Mouse (Mus musculus) forebrain, embryonic 11.5 days (tissue): ENCODE measurements at regions not wholly inside any gene's neighbourhood (a gene's known extent, or its start where the extent isn't known, plus 50 kb on each side); places are given as distances from the start of the nearest gene placed in this dataset.
A peak's percentile ranks its signal among the peaks of the same experiment; 100 is the strongest.

Source experiments
- ATAC-seq: fragments of 200-750 bp; cut with Nextera tagmentation; replicated peaks from 2 replicates; pipeline ENCODE4 v1.8.0; 2017; ENCODE audit warnings: moderate TSS enrichment; ENCODE audit not compliant: low FRiP score
- DNase-seq: peaks from one replicate; pipeline ENCODE4 v3.0.0-alpha.2; 2017; ENCODE audit warnings: low spot score
- H3K27ac ChIP-seq: fragments of 300-500 bp; sonication (generic); 2 replicates; pipeline ENCODE4 v1.5.1; 2014; ENCODE audit warnings: low read depth, low read length
- H3K27me3 ChIP-seq: fragments of 300-500 bp; sonication (generic); 2 replicates; pipeline ENCODE4 v1.6.1; 2014; ENCODE audit warnings: mild to moderate bottlenecking, low read length, mixed read lengths; ENCODE audit not compliant: control insufficient read depth, insufficient read depth
- H3K36me3 ChIP-seq: fragments of 300-500 bp; sonication (generic); 2 replicates; pipeline ENCODE4 v1.6.1; 2014; ENCODE audit warnings: mild to moderate bottlenecking, low read length, moderate library complexity, mixed read lengths; ENCODE audit not compliant: control insufficient read depth, insufficient read depth
- H3K4me1 ChIP-seq: fragments of 300-500 bp; sonication (generic); replicated peaks from 2 replicates; pipeline ENCODE4 v1.6.1; 2014; ENCODE audit warnings: low read length, mixed read lengths; ENCODE audit not compliant: control insufficient read depth, insufficient read depth
- H3K4me2 ChIP-seq: fragments of 300-500 bp; sonication (generic); 2 replicates; pipeline ENCODE4 v1.6.1; 2014; ENCODE audit warnings: low read depth, mild to moderate bottlenecking, low read length, moderate library complexity, mixed read lengths; ENCODE audit not compliant: severe bottlenecking
- H3K4me3 ChIP-seq: fragments of 300-500 bp; sonication (generic); 2 replicates; pipeline ENCODE4 v1.5.1; 2014; ENCODE audit warnings: low read depth, low read length
- H3K9ac ChIP-seq: fragments of 300-500 bp; sonication (generic); 2 replicates; pipeline ENCODE4 v1.6.1; 2014; ENCODE audit warnings: low read length
- H3K9me3 ChIP-seq: fragments of 300-500 bp; sonication (generic); 2 replicates; pipeline ENCODE4 v1.6.1; 2016; ENCODE audit warnings: low read length, mixed read lengths; ENCODE audit not compliant: control insufficient read depth
- WGBS: fragments of 180-500 bp; shearing (Covaris S2); extraction: QIAGEN DNeasy Blood & Tissue Kit; methylation state at CpG from one replicate; pipeline ENCODE4 v1.1.7; 2014; 5-methylcytosine and 5-hydroxymethylcytosine counted together

DNA sequence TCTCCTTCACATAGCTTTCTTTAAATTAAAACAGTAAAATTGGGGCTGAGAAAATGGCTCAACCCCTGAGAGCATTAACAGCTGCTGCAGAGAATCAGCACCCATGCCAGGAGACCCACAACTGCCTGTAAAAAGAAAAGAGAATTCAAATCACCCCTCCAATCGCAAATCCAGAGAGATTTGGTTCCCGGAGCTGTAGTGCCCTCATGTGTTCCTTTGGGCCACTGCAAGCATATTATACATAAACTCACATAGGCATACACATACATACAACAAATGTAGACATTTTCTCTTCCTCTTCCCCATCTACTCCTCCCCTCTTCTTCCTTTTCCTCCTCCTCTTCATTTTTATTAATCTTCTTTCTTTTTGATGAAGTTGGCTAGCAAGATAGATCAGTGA, 616.5 kb downstream of the Dok5 start:
- ATAC-seq: no peak
- no peak overlapping the region for H3K4me2 ChIP-seq
- 91% methylated on average over 2 of the region's 2 CpGs for WGBS
- no peak overlapping the region for H3K27ac ChIP-seq
- DNase-seq: no peak
- H3K36me3 ChIP-seq: no peaks in the 10 kb centered on the region
- no peak overlapping the region for H3K4me3 ChIP-seq
- no peaks in the 10 kb centered on the region for H3K4me1 ChIP-seq
- no peaks in the 10 kb centered on the region for H3K27me3 ChIP-seq
- no peaks in the 10 kb centered on the region for H3K9me3 ChIP-seq
- H3K9ac ChIP-seq: no peak overlapping the region

DNA sequence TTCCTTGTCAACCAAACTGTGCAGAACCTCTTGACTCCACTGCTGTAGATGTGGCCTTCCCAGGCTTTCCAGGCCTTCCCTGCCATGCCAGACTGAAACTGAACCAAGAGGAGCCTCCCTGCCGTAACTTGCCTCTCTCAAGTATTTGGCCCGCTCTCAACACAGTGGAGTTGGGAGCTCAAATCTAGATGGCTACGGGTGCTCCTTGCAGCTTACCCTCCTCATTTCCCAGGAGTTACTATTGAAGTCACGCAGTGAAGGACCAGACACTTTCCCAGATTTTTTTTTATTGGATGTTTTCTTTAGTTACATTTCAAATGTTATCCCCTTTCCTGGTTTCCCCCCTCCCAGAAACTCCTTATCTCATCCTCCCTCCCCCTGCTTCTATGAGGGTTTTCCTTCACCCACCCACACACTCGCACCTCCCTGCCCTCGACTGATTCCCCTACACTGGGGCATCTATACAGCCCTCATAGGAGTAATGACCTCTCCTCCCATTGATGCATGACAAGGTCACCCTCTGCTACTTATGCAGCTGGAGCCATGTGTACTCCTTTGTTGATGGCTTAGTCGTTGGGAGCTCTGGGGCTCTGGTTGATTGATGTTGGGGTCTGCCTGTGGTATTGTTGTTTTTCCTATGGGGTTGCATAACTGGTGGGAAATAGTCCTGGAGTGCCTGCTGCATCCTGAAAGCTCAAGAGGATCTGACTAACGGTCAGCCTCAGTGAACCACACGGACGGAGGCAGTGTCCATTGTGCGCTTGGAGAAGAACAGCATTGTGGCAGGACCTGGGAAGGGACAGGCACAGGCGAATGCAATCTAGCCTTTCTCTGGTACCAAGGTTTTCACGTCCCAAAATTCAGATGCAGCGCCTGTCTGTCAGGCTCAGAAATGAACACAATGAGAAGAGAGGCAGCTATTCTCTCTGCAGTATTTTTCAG, 602.5 kb downstream of the Dok5 start:
- H3K9me3 ChIP-seq: no peaks in the 10 kb centered on the region
- no peaks in the 10 kb centered on the region for H3K27me3 ChIP-seq
- H3K36me3 ChIP-seq: no peaks in the 10 kb centered on the region
- H3K9ac ChIP-seq: no peak overlapping the region
- no peak overlapping the region for H3K4me2 ChIP-seq
- no peak overlapping the region for H3K4me3 ChIP-seq
- H3K27ac ChIP-seq: no peak overlapping the region; the same call in 1 of the 2 replicates
- peak; percentile 60; the same call in 1 of the 2 replicates for ATAC-seq
- 56% methylated on average over 14 of the region's 14 CpGs for WGBS
- no peaks in the 10 kb centered on the region; the same call in 1 of the 2 replicates for H3K4me1 ChIP-seq
- no peak for DNase-seq

DNA sequence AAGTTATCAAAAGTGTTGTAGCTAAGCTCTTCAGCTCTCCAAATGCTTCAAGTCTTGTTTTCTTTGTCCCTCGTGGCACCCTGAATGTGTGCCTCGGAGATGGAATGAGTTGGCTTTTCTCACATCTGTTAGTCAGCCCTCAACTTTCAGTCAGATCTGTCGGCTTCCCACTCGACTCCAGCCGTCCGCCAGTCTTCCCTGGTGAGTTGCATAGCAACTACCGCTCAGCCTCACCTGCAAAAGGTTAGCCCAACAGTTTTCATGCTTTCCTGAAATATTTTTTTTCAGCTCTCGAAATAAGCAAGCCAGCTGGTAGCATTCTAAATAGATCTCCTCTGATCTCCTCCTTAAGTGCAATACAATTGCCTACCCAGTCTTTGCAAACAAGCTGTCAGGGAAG, 601.2 kb downstream of the Dok5 start:
- no peak for DNase-seq
- Histone ChIP-seq H3K9ac (no peak overlapping the region), H3K9me3 (no peaks in the 10 kb centered on the region), H3K4me3 (no peak overlapping the region), H3K4me2 (no peak overlapping the region), H3K27ac (no peak overlapping the region), H3K27me3 (no peaks in the 10 kb centered on the region), H3K36me3 (no peaks in the 10 kb centered on the region), H3K4me1 (no peaks in the 10 kb centered on the region; the same call in 1 of the 2 replicates)
- 90% methylated on average over 8 of the region's 8 CpGs for WGBS
- no peak for ATAC-seq

DNA sequence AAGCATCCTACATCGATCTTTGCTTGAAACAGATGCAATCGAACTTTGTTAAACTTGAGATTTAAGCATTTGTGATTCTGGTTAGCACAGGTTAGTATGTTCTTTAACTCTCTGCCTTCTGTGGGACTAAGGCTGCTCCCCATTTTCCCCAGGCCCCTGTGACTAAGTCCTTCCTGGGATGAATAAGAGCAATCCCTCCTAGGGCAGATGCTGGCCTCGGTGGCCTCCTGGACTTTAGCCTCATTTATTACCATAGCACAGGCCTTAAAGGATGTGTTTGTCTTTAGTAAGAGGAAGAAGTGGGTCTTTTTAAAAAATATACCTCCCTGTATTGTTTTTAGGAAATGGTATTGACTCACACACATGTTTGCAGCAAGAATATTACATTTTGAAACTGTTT, 599.9 kb downstream of the Dok5 start:
- H3K9me3 ChIP-seq: no peaks in the 10 kb centered on the region
- ATAC-seq: no peak
- no peak overlapping the region for H3K9ac ChIP-seq
- DNase-seq: no peak
- H3K4me2 ChIP-seq: no peak overlapping the region
- H3K36me3 ChIP-seq: no peaks in the 10 kb centered on the region
- no peak overlapping the region for H3K27ac ChIP-seq
- H3K27me3 ChIP-seq: no peaks in the 10 kb centered on the region
- no peaks in the 10 kb centered on the region; the same call in 1 of the 2 replicates for H3K4me1 ChIP-seq
- no peak overlapping the region for H3K4me3 ChIP-seq
- WGBS: 93% methylated on average over 3 of the region's 3 CpGs

DNA sequence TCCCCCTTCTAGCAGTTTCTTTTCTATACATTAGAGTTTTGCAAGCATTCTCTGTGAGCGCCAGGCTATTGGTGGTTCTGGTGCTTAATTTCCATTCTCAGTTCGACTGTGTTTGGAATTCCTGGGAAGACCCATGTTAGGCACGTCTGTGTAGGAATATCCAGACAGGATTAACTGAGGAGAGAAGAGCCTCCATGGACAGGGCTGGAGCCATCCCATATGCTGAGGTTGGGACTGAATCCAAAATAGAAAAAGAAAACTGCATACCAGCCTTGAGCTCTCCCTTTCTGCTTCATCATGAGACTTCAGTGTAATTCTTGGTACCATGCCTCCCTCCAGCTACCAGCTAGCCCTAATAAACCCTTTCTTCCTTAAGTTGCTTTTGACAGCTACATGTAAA, 595.3 kb downstream of the Dok5 start:
- no peak overlapping the region for H3K27ac ChIP-seq
- DNase-seq: no peak
- H3K4me3 ChIP-seq: no peak overlapping the region
- no peak overlapping the region for H3K9ac ChIP-seq
- no peaks in the 10 kb centered on the region for H3K27me3 ChIP-seq
- H3K9me3 ChIP-seq: no peaks in the 10 kb centered on the region
- ATAC-seq: no peak
- H3K4me2 ChIP-seq: no peak overlapping the region
- H3K36me3 ChIP-seq: no peaks in the 10 kb centered on the region
- H3K4me1 ChIP-seq: no peaks in the 10 kb centered on the region
- 87% methylated on average over 3 of the region's 3 CpGs for WGBS

DNA sequence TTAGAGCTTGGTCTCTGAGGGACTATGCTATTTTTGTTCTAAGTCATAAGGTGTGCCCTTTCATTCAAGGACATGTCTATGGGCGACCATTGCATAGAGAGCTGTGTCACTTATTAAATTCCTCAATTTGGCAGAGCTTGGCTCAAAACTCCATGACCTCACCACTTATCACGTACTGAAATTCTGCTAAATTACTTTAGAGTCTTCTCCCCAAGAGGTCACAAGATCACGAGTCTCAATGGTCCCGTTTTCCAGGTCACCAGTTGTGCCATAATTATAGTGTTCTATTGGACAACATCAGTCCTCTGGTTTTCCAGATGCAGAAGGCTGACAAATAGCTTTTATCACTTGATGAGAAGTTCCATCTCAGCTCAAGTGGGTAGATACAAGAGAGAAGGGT, 576.9 kb downstream of the Dok5 start:
- Histone ChIP-seq H3K4me2 (no peak overlapping the region), H3K9me3 (no peaks in the 10 kb centered on the region), H3K27me3 (no peaks in the 10 kb centered on the region), H3K36me3 (no peaks in the 10 kb centered on the region), H3K9ac (no peak overlapping the region), H3K4me3 (no peak overlapping the region), H3K4me1 (no peaks in the 10 kb centered on the region; the same call in 1 of the 2 replicates), H3K27ac (no peak overlapping the region)
- 78% methylated on average over 4 of the region's 4 CpGs for WGBS
- ATAC-seq (no peak), DNase-seq (no peak)

DNA sequence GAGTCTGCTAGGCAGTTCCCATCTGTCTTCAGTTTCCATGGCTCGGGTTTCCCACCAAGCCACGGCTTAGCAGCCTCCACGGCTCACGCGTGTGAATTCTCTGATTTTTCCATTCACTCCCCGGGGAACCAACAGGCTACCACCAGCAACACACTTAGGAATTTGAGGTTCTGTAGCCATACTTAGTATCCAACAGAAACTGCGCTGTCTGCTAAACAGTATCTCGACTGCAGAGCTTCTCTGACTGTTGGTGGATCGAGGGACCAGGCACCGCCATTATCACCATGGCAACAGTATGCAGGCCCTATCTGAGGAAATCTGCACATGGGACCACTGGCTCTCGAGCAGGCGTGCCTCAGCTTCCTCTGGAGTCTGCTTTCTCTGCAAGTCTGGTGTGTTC, 574.4 kb downstream of the Dok5 start:
- no peak for DNase-seq
- Histone ChIP-seq H3K4me2 (no peak overlapping the region), H3K4me1 (no peaks in the 10 kb centered on the region; the same call in 1 of the 2 replicates), H3K27ac (no peak overlapping the region), H3K4me3 (no peak overlapping the region), H3K9ac (no peak overlapping the region), H3K9me3 (no peaks in the 10 kb centered on the region), H3K36me3 (no peaks in the 10 kb centered on the region), H3K27me3 (no peaks in the 10 kb centered on the region)
- 0 out of 2 replicates have a peak, but pooled peaks have one; percentile 21 for ATAC-seq
- WGBS: 59% methylated on average over 12 of the region's 12 CpGs

DNA sequence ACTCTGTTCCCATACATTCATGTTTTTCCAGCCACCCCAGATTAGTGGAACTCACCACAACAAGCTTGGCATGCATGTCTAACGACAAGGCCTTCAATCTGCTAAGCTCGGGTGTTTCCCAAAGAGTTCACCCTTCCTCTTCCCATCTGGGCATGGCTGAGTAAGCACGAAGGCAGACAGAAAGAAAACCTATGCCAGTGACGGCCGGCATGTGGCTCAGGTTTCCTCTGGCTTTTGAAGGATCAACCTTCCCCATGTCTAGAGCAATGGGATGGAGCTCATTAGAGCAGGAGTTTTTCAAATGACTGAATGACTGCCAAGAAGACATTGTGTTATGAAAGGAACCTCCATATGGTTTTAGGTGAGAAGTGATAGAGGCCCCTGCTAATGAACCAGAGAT, 566.9 kb downstream of the Dok5 start:
- Histone ChIP-seq H3K4me3 (no peak overlapping the region), H3K4me1 (no peaks in the 10 kb centered on the region), H3K4me2 (no peak overlapping the region), H3K27me3 (no peaks in the 10 kb centered on the region), H3K9ac (no peak overlapping the region), H3K36me3 (no peaks in the 10 kb centered on the region), H3K27ac (no peak overlapping the region), H3K9me3 (no peaks in the 10 kb centered on the region)
- WGBS: 24% methylated on average over 5 of the region's 5 CpGs
- no peak for ATAC-seq
- DNase-seq: no peak

DNA sequence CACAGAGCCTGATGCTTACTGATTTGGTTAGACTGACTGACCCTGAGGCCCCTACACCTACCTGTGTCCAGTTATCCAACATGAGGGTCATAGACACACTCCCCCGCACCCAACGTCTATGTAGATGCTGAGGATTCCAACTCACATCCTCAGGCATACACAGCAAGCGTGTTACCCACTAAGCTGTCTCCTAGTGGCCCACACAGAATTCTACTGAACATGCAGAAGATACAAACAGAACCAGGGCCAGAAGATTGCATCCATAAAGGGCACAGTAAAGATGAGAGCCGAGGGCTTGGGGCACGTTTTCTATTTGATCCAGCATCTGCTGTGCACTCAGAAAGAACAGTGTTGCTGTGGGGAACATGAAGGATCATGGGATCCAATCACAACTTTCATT, 564.0 kb downstream of the Dok5 start:
- H3K4me2 ChIP-seq: no peak overlapping the region
- ATAC-seq: no peak
- no peak overlapping the region for H3K4me3 ChIP-seq
- H3K36me3 ChIP-seq: no peaks in the 10 kb centered on the region
- no peaks in the 10 kb centered on the region for H3K27me3 ChIP-seq
- H3K9me3 ChIP-seq: no peaks in the 10 kb centered on the region
- H3K9ac ChIP-seq: no peak overlapping the region
- 90% methylated on average over 5 of the region's 5 CpGs for WGBS
- no peak for DNase-seq
- H3K4me1 ChIP-seq: no peaks in the 10 kb centered on the region
- H3K27ac ChIP-seq: no peak overlapping the region
